Mouse (Mus musculus): Measurements from ENCODE around the gene Plaa. TPM values are rescaled to one million over a fixed set of nuclear protein-coding genes. Genes with fewer than 3 reads are reported as not detected.
A peak's percentile ranks its signal among the peaks of the same experiment; 100 is the strongest.

Plaa gene
- total and polyA plus RNA-seq, 2 experiments from 2014 or later = 70.4 to 95.7 TPM

- Histone ChIP-seq H3K4me3 (ENCODE audit: low read depth, low read length) (peak within 1 kb of the TSS; percentile 73), H3K36me3 (ENCODE audit: insufficient read depth, low read length) (no peaks in the 10 kb centered on the region), H3K4me1 (ENCODE audit: insufficient read depth, low read length) (peaks cover 4% of the 10 kb centered on the region; the same call in 1 of the 2 replicates), H3K9ac (replicated peaks; ENCODE audit: low read length, poor library complexity, severe bottlenecking) (peak within 1 kb of the TSS; percentile 74), H3K27ac (ENCODE audit: low read depth, low read length) (peak within 1 kb of the TSS; percentile 58), H3K9me3 (ENCODE audit: low read length) (no peaks in the 10 kb centered on the region), H3K27me3 (ENCODE audit: insufficient read depth, low read length) (no peaks in the 10 kb centered on the region), H3K4me2 (ENCODE audit: low read depth, low read length, poor library complexity, severe bottlenecking) (peak within 1 kb of the TSS; percentile 66)
- no peak for TF ChIP-seq CTCF (IDR thresholded peaks at IDR 0.05)
- ATAC-seq (ENCODE audit: low FRiP score) = peak; percentile 100
- peak; percentile 98 for DNase-seq (ENCODE audit: low spot score)
- WGBS = 1% methylated on average over 29 of the region's 29 CpGs
Observed at GRCm38 (mm10) chr4:94613972-94614626, 11.1 kb upstream of the Plaa start, which contains the start of gene Ift74. Gene Ift74 (plus strand): TSS chr4:94614491.

- ATAC-seq (ENCODE audit: low FRiP score) = no peak
- no peak overlapping the region for H3K9ac ChIP-seq (replicated peaks; ENCODE audit: low read length, poor library complexity, severe bottlenecking)
- 88% methylated on average over 3 of the region's 3 CpGs for WGBS
Observed at GRCm38 (mm10) chr4:94610339-94610738, 7.3 kb upstream of the Plaa start.

GRCm38 (mm10) chr4:94605591-94605990 is 2.5 kb upstream of the Plaa start:
- DNase-seq (ENCODE audit: low spot score) (no peak), ATAC-seq (ENCODE audit: low FRiP score) (no peak)
- Histone ChIP-seq H3K4me2 (ENCODE audit: low read depth, low read length, poor library complexity, severe bottlenecking) (no peak overlapping the region), H3K9me3 (ENCODE audit: low read length) (no peaks in the 10 kb centered on the region), H3K4me3 (ENCODE audit: low read depth, low read length) (no peak overlapping the region), H3K36me3 (ENCODE audit: insufficient read depth, low read length) (no peaks in the 10 kb centered on the region), H3K9ac (replicated peaks; ENCODE audit: low read length, poor library complexity, severe bottlenecking) (no peak overlapping the region), H3K27ac (ENCODE audit: low read depth, low read length) (no peak overlapping the region), H3K4me1 (ENCODE audit: insufficient read depth, low read length) (peaks cover 3% of the 10 kb centered on the region; the same call in 1 of the 2 replicates), H3K27me3 (ENCODE audit: insufficient read depth, low read length) (no peaks in the 10 kb centered on the region)
- WGBS = 99% methylated on average over 2 of the region's 2 CpGs
- no peak for TF ChIP-seq CTCF (IDR thresholded peaks at IDR 0.05)

More at GRCm38 (mm10) chr4:94610339-94610738, 7.3 kb upstream of the Plaa start:
- H3K27ac ChIP-seq (ENCODE audit: low read depth, low read length) = no peak overlapping the region
- no peak overlapping the region for H3K4me3 ChIP-seq (ENCODE audit: low read depth, low read length)
- no peaks in the 10 kb centered on the region for H3K36me3 ChIP-seq (ENCODE audit: insufficient read depth, low read length)
- no peaks in the 10 kb centered on the region for H3K27me3 ChIP-seq (ENCODE audit: insufficient read depth, low read length)
- no peaks in the 10 kb centered on the region for H3K9me3 ChIP-seq (ENCODE audit: low read length)
- no peak for DNase-seq (ENCODE audit: low spot score)
- H3K4me2 ChIP-seq (ENCODE audit: low read depth, low read length, poor library complexity, severe bottlenecking) = no peak overlapping the region
- TF ChIP-seq CTCF (IDR thresholded peaks at IDR 0.05) = no peak
- peaks cover 2% of the 10 kb centered on the region; the same call in 1 of the 2 replicates for H3K4me1 ChIP-seq (ENCODE audit: insufficient read depth, low read length)

- Histone ChIP-seq H3K4me1 (ENCODE audit: insufficient read depth, low read length) (peaks cover 3% of the 10 kb centered on the region; the same call in 1 of the 2 replicates), H3K27me3 (ENCODE audit: insufficient read depth, low read length) (no peaks in the 10 kb centered on the region), H3K9me3 (ENCODE audit: low read length) (no peaks in the 10 kb centered on the region), H3K4me3 (ENCODE audit: low read depth, low read length) (no peak overlapping the region), H3K36me3 (ENCODE audit: insufficient read depth, low read length) (no peaks in the 10 kb centered on the region), H3K27ac (ENCODE audit: low read depth, low read length) (no peak overlapping the region), H3K4me2 (ENCODE audit: low read depth, low read length, poor library complexity, severe bottlenecking) (no peak overlapping the region), H3K9ac (replicated peaks; ENCODE audit: low read length, poor library complexity, severe bottlenecking) (no peak overlapping the region)
- DNase-seq (ENCODE audit: low spot score) = no peak
- no peak for TF ChIP-seq CTCF (IDR thresholded peaks at IDR 0.05)
- 93% methylated on average over 2 of the region's 2 CpGs for WGBS
- no peak for ATAC-seq (ENCODE audit: low FRiP score)
Observed at GRCm38 (mm10) chr4:94604452-94605019, 1.5 kb upstream of the Plaa start.

- Histone ChIP-seq H3K36me3 (ENCODE audit: insufficient read depth, low read length) (no peaks in the 10 kb centered on the region), H3K4me1 (ENCODE audit: insufficient read depth, low read length) (peaks cover 3% of the 10 kb centered on the region; the same call in 1 of the 2 replicates), H3K9ac (replicated peaks; ENCODE audit: low read length, poor library complexity, severe bottlenecking) (peak overlapping the region; percentile 83), H3K27me3 (ENCODE audit: insufficient read depth, low read length) (no peaks in the 10 kb centered on the region), H3K9me3 (ENCODE audit: low read length) (no peaks in the 10 kb centered on the region), H3K4me2 (ENCODE audit: low read depth, low read length, poor library complexity, severe bottlenecking) (peak overlapping the region; percentile 70), H3K4me3 (ENCODE audit: low read depth, low read length) (peak overlapping the region; percentile 86), H3K27ac (ENCODE audit: low read depth, low read length) (peak overlapping the region; percentile 92)
- no peak for TF ChIP-seq CTCF (IDR thresholded peaks at IDR 0.05)
- under 1% methylated on average over 33 of the region's 33 CpGs for WGBS
- ATAC-seq (ENCODE audit: low FRiP score) (no peak; the same call in 1 of the 2 replicates), DNase-seq (ENCODE audit: low spot score) (peak; percentile 20)
Observed at GRCm38 (mm10) chr4:94602496-94603030, 481 bp downstream of the Plaa start.

- Histone ChIP-seq H3K27ac (ENCODE audit: low read depth, low read length) (no peak overlapping the region), H3K4me2 (ENCODE audit: low read depth, low read length, poor library complexity, severe bottlenecking) (peak overlapping the region; percentile 70), H3K9ac (replicated peaks; ENCODE audit: low read length, poor library complexity, severe bottlenecking) (no peak overlapping the region), H3K27me3 (ENCODE audit: insufficient read depth, low read length) (no peaks in the 10 kb centered on the region), H3K4me1 (ENCODE audit: insufficient read depth, low read length) (peaks cover 3% of the 10 kb centered on the region; the same call in 1 of the 2 replicates), H3K4me3 (ENCODE audit: low read depth, low read length) (no peak overlapping the region; the same call in 1 of the 2 replicates), H3K9me3 (ENCODE audit: low read length) (no peaks in the 10 kb centered on the region), H3K36me3 (ENCODE audit: insufficient read depth, low read length) (no peaks in the 10 kb centered on the region)
- DNase-seq (ENCODE audit: low spot score) = no peak
- no peak for ATAC-seq (ENCODE audit: low FRiP score)
- WGBS = 86% methylated on average over 4 of the region's 4 CpGs
- TF ChIP-seq CTCF (IDR thresholded peaks at IDR 0.05) = peak; percentile 41
Observed at GRCm38 (mm10) chr4:94601395-94601794, 1.6 kb downstream of the Plaa start.

Data from midbrain, postnatal 0 days (tissue).